Mouse (Mus musculus) spleen, postnatal 0 days (tissue): ENCODE results near the gene Olfr1366. TPM values are rescaled to one million over a fixed set of nuclear protein-coding genes. Genes with fewer than 3 reads are reported as not detected.

Source experiments
- polyA plus RNA-seq: library from polyadenylated mRNA; unstranded; fragments of >200 nt; fragmentation: Nextera tagmentation; extraction: Ambion mirVana; gene quantifications from 2 replicates; pipeline ENCODE4 v1.2.1, GENCODE M21; 2015

Gene Olfr1366
- polyA plus RNA-seq = 0.06 TPM in 1 of 2 replicates, not detected in the other

GRCm38 (mm10) chr13:21542708-21543107, at the start of gene Olfr1366:
Gene Olfr1366, minus strand, starts transcription at chr13:21542808.

GRCm38 (mm10) chr13:21581659-21582058, 39.1 kb upstream of the Olfr1366 start, which contains the start of gene Olfr1364:
Gene Olfr1364, minus strand, starts transcription at chr13:21581759.

GRCm38 (mm10) chr13:21559793-21560192, 17.2 kb upstream of the Olfr1366 start, which contains the start of gene Olfr1535:
Gene Olfr1535, minus strand, starts transcription at chr13:21559893.

GRCm38 (mm10) chr13:21530781-21531201, 11.8 kb downstream of the Olfr1366 start, which contains the start of gene Zkscan8:
Gene Zkscan8, minus strand, starts transcription at chr13:21531120.

GRCm38 (mm10) chr13:21501182-21501581, 41.4 kb downstream of the Olfr1366 start, which contains the start of gene Gm11273:
Gene Gm11273, minus strand, starts transcription at chr13:21501418.

GRCm38 (mm10) chr13:21495080-21495479, 47.5 kb downstream of the Olfr1366 start, which contains the start of gene AK157302:
Gene AK157302, plus strand, starts transcription at chr13:21495223.

Other genes starting within 250 kb of the Olfr1366 start
- not detected in 2 replicates for gene Gpx6, start 230.7 kb downstream of the Olfr1366 start, polyA plus RNA-seq
- not detected in 2 replicates for gene Olfr1367, start 195.9 kb downstream of the Olfr1366 start, polyA plus RNA-seq
- 4.2 and 5.2 TPM in 2 replicates for gene Zscan12, start 180.0 kb downstream of the Olfr1366 start, polyA plus RNA-seq
- 38.2 TPM in 2 replicates for gene Zkscan3, start 140.1 kb downstream of the Olfr1366 start, polyA plus RNA-seq
- 0.99 and 1.4 TPM in 2 replicates for gene Pgbd1, start 101.8 kb downstream of the Olfr1366 start, polyA plus RNA-seq
- gene Zscan26, start 89.1 kb downstream of the Olfr1366 start, polyA plus RNA-seq = 10.8 and 14.9 TPM in 2 replicates
- gene Nkapl, start 74.3 kb downstream of the Olfr1366 start, polyA plus RNA-seq = 1.5 and 2.1 TPM in 2 replicates
- 0.96 and 1.4 TPM in 2 replicates for gene Zkscan4, start 63.9 kb downstream of the Olfr1366 start, polyA plus RNA-seq
- not detected in 2 replicates for gene Gm10065, start 63.4 kb downstream of the Olfr1366 start, polyA plus RNA-seq
- 1.0 and 1.2 TPM in 2 replicates for gene AK157302, start 47.6 kb downstream of the Olfr1366 start, polyA plus RNA-seq
- gene Gm11273, start 41.4 kb downstream of the Olfr1366 start, polyA plus RNA-seq = 6.8 and 8.6 TPM in 2 replicates
- gene Zkscan8, start 11.7 kb downstream of the Olfr1366 start, polyA plus RNA-seq = 1.9 and 2.4 TPM in 2 replicates
- 0.07 TPM in 1 of 2 replicates, not detected in the other for gene Olfr1535, start 17.1 kb upstream of the Olfr1366 start, polyA plus RNA-seq
- not detected in 2 replicates for gene Olfr1364, start 39.0 kb upstream of the Olfr1366 start, polyA plus RNA-seq
- gene Olfr1362, start 71.2 kb upstream of the Olfr1366 start, polyA plus RNA-seq = not detected in 2 replicates
- not detected in 2 replicates for gene Olfr11, start 99.7 kb upstream of the Olfr1366 start, polyA plus RNA-seq
- gene Olfr1361, start 120.6 kb upstream of the Olfr1366 start, polyA plus RNA-seq = not detected in 2 replicates
- not detected in 2 replicates for gene Olfr1360, start 134.6 kb upstream of the Olfr1366 start, polyA plus RNA-seq
- not detected in 2 replicates for gene Olfr1359, start 155.3 kb upstream of the Olfr1366 start, polyA plus RNA-seq
- 4.7 and 5.7 TPM in 2 replicates for gene Hist1h2bl, start 173.3 kb upstream of the Olfr1366 start, polyA plus RNA-seq
- 57.8 and 92.8 TPM in 2 replicates for gene Hist1h2ai, start 173.6 kb upstream of the Olfr1366 start, polyA plus RNA-seq
- gene Hist1h3h, start 174.9 kb upstream of the Olfr1366 start, polyA plus RNA-seq = 33.5 and 37.1 TPM in 2 replicates
- gene Hist1h2bm, start 179.2 kb upstream of the Olfr1366 start, polyA plus RNA-seq = 7.3 and 10.3 TPM in 2 replicates
- gene Hist1h4j, start 192.3 kb upstream of the Olfr1366 start, polyA plus RNA-seq = 0.62 and 0.67 TPM in 2 replicates
- gene Hist1h4k, start 207.7 kb upstream of the Olfr1366 start, polyA plus RNA-seq = 14.9 and 17.9 TPM in 2 replicates
- 201 and 221 TPM in 2 replicates for gene Hist1h2ak, start 211.0 kb upstream of the Olfr1366 start, polyA plus RNA-seq
- gene Hist1h2bn, start 211.3 kb upstream of the Olfr1366 start, polyA plus RNA-seq = 32.0 and 36.8 TPM in 2 replicates
- gene Hist1h1b, start 237.8 kb upstream of the Olfr1366 start, polyA plus RNA-seq = 52.6 and 68.3 TPM in 2 replicates
- 233 and 297 TPM in 2 replicates for gene Hist1h3i, start 240.6 kb upstream of the Olfr1366 start, polyA plus RNA-seq
- gene Hist1h2an, start 244.4 kb upstream of the Olfr1366 start, polyA plus RNA-seq = 27.1 and 37.7 TPM in 2 replicates
- gene Hist1h2bp, start 244.7 kb upstream of the Olfr1366 start, polyA plus RNA-seq = 4.5 and 7.4 TPM in 2 replicates